Mouse (Mus musculus) bone marrow macrophage, adult 2 months (primary cell): Measurements from ENCODE around the gene Utp20.

Experiments
- CTCF ChIP-seq: IDR thresholded peaks from 2 replicates; pipeline ENCODE4 v1.5.1; 2012; ENCODE audit warnings: low read depth, mild to moderate bottlenecking, low read length, moderate library complexity
- POLR2A ChIP-seq: IDR thresholded peaks from 2 replicates; pipeline ENCODE4 v1.6.1; 2012; ENCODE audit warnings: mild to moderate bottlenecking, low read depth, low read length, borderline replicate concordance

- TF ChIP-seq CTCF (no peak), POLR2A (no peak)
These were observed 117.7 kb downstream of the Utp20 start for GRCm38 (mm10) chr10:88708671-88709523.
